Comparison of ENCODE assay signal across 16 mouse cellular contexts in genomic region chr1:127166521-127166920, GRCm38 (mm10).
"Had no signal": no experiment of that assay in that cellular context is flagged by ENCODE, and none has a peak within 500 bp of the region (broad histone marks: within the 10 kb centered on the region; RNA-seq: fewer than 3 reads in every experiment).

No protein-coding gene starts in this region.

- H3K27me3 ChIP-seq: neural tube, embryonic 13.5 days; neural tube, embryonic 15.5 days; stomach, embryonic 15.5 days had no signal

- H3K27ac ChIP-seq: neural tube, embryonic 13.5 days; neural tube, embryonic 15.5 days; stomach, embryonic 15.5 days; stomach, postnatal 0 days had no signal

- H3K4me1 ChIP-seq: stomach, embryonic 15.5 days had no signal

- H3K36me3 ChIP-seq: neural tube, embryonic 13.5 days; neural tube, embryonic 15.5 days; stomach, embryonic 15.5 days had no signal

- H3K4me3 ChIP-seq: neural tube, embryonic 13.5 days; neural tube, embryonic 15.5 days; stomach, embryonic 15.5 days had no signal

- H3K9ac ChIP-seq: neural tube, embryonic 13.5 days; neural tube, embryonic 15.5 days; stomach, embryonic 15.5 days had no signal

- DNase-seq: retina, postnatal 1 day; right cerebral cortex, adult 18-20 months; right cerebral cortex, postnatal 14 days; right cerebral cortex, postnatal 25 days; right cerebral cortex, postnatal 4 days; spleen, adult 18-20 months; thymus, adult 18-20 months; thymus, adult 2 months; thymus, postnatal 14 days; thymus, postnatal 25 days; thymus, postnatal 36 days; thymus, postnatal 4 days had no signal

- H3K9me3 ChIP-seq: neural tube, embryonic 13.5 days; neural tube, embryonic 15.5 days; stomach, embryonic 15.5 days had no signal

- H3K4me2 ChIP-seq: neural tube, embryonic 13.5 days; neural tube, embryonic 15.5 days; stomach, embryonic 15.5 days had no signal
